Mouse (Mus musculus) limb, embryonic 10.5 days (tissue): ENCODE data around the gene Slc7a10. TPM values are rescaled to one million over a fixed set of nuclear protein-coding genes. Genes with fewer than 3 reads are reported as not detected.
A peak's percentile ranks its signal among the peaks of the same experiment; 100 is the strongest.

Experiments
- DNase-seq: peaks from one replicate; pipeline ENCODE4 v3.0.0-alpha.2; 2017; ENCODE audit warnings: low spot score
- H3K27ac ChIP-seq: fragments of 300-500 bp; sonication (generic); 2 replicates; pipeline ENCODE4 v1.5.1; 2016; ENCODE audit warnings: mild to moderate bottlenecking
- H3K27me3 ChIP-seq: fragments of 300-500 bp; sonication (generic); 2 replicates; pipeline ENCODE4 v1.6.1; 2016; ENCODE audit warnings: low read depth, mild to moderate bottlenecking; ENCODE audit not compliant: poor library complexity, severe bottlenecking
- H3K36me3 ChIP-seq: fragments of 300-500 bp; sonication (generic); 2 replicates; pipeline ENCODE4 v1.6.1; 2016; ENCODE audit warnings: mild to moderate bottlenecking, moderate library complexity
- H3K4me1 ChIP-seq: fragments of 300-500 bp; sonication (generic); 2 replicates; pipeline ENCODE4 v1.6.1; 2016
- H3K4me3 ChIP-seq: fragments of 300-500 bp; sonication (generic); 2 replicates; pipeline ENCODE4 v1.5.1; 2016; ENCODE audit warnings: mild to moderate bottlenecking, moderate library complexity
- H3K9me3 ChIP-seq: fragments of 300-500 bp; sonication (generic); replicated peaks from 2 replicates; pipeline ENCODE4 v1.6.1; 2016; ENCODE audit warnings: mild to moderate bottlenecking
- WGBS: fragments of 180-500 bp; shearing (Covaris S2); methylation state at CpG from one replicate; pipeline ENCODE4 v1.1.7; 2016; 5-methylcytosine and 5-hydroxymethylcytosine counted together
- polyA plus RNA-seq: library from polyadenylated mRNA; unstranded; fragments of >200 nt; fragmentation: Nextera tagmentation; extraction: Ambion mirVana; gene quantifications from 2 replicates; pipeline ENCODE4 v1.2.1, GENCODE M21; 2016

The Slc7a10 gene
- 0.31 TPM in 1 of 2 replicates, not detected in the other for polyA plus RNA-seq

GRCm38 (mm10) chr7:35185889-35186569, at the start of gene Slc7a10:
Gene Slc7a10 (plus strand): TSS chr7:35186385.
- peak; percentile 54 for DNase-seq
- H3K27ac ChIP-seq = peak within 1 kb of the TSS; percentile 37
- no peaks in the 10 kb centered on the region for H3K36me3 ChIP-seq
- under 1% methylated on average over 43 of the region's 43 CpGs for WGBS
- H3K9me3 ChIP-seq = no peaks in the 10 kb centered on the region
- peaks cover 65% of the 10 kb centered on the region for H3K27me3 ChIP-seq
- H3K4me1 ChIP-seq = peaks cover 36% of the 10 kb centered on the region
- peak within 1 kb of the TSS; percentile 50 for H3K4me3 ChIP-seq

DNA sequence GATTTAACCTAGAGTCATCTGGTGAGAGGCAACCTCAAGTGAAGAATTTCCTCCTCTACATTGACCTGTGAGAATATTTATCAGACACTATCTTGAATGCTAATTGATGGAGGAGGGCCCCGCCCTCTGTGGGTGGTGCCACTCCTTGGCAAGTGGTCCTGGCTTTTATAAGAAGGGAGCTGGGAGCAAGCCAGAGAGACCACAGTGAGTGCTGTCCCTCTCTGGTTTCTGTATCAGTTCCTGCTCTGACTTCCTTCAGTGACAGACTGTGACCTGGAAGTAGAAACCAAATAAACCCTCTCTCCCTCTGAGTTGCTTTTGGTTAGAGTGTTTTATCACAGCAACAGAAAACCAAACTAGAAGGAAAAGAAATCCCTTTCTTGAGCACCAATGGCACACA, 48.7 kb upstream of the Slc7a10 start:
- Histone ChIP-seq H3K4me3 (no peak overlapping the region), H3K27ac (no peak overlapping the region), H3K9me3 (no peaks in the 10 kb centered on the region), H3K36me3 (no peaks in the 10 kb centered on the region), H3K27me3 (peaks cover 12% of the 10 kb centered on the region), H3K4me1 (peaks cover 21% of the 10 kb centered on the region)
- DNase-seq = no peak
- 80% methylated on average over 1 of the region's 1 CpGs for WGBS

- H3K4me1 ChIP-seq = peaks cover 24% of the 10 kb centered on the region
- H3K27me3 ChIP-seq = peaks cover 12% of the 10 kb centered on the region
- DNase-seq = no peak
- no peak overlapping the region for H3K27ac ChIP-seq
- H3K4me3 ChIP-seq = no peak overlapping the region
- no peaks in the 10 kb centered on the region for H3K9me3 ChIP-seq
- 75% methylated on average over 4 of the region's 4 CpGs for WGBS
- H3K36me3 ChIP-seq = no peaks in the 10 kb centered on the region
Observed at GRCm38 (mm10) chr7:35138481-35138880, 47.7 kb upstream of the Slc7a10 start.

GRCm38 (mm10) chr7:35139880-35140279, 46.3 kb upstream of the Slc7a10 start:
- no peak for DNase-seq
- peaks cover 33% of the 10 kb centered on the region for H3K4me1 ChIP-seq
- H3K36me3 ChIP-seq = no peaks in the 10 kb centered on the region
- no peak overlapping the region for H3K4me3 ChIP-seq
- WGBS = 94% methylated on average over 5 of the region's 5 CpGs
- H3K9me3 ChIP-seq = no peaks in the 10 kb centered on the region
- H3K27ac ChIP-seq = no peak overlapping the region
- peaks cover 8% of the 10 kb centered on the region for H3K27me3 ChIP-seq

- no peak overlapping the region for H3K4me3 ChIP-seq
- WGBS = 84% methylated on average over 5 of the region's 5 CpGs
- DNase-seq = no peak
- H3K27ac ChIP-seq = peak overlapping the region; percentile 50; the same call in 1 of the 2 replicates
- no peaks in the 10 kb centered on the region for H3K27me3 ChIP-seq
- no peaks in the 10 kb centered on the region for H3K9me3 ChIP-seq
- no peaks in the 10 kb centered on the region for H3K36me3 ChIP-seq
- H3K4me1 ChIP-seq = peaks cover 33% of the 10 kb centered on the region
Observed at GRCm38 (mm10) chr7:35141519-35141918, 44.7 kb upstream of the Slc7a10 start.

GRCm38 (mm10) chr7:35142522-35142921, 43.7 kb upstream of the Slc7a10 start:
- WGBS = 81% methylated on average over 8 of the region's 8 CpGs
- Histone ChIP-seq H3K27me3 (no peaks in the 10 kb centered on the region), H3K9me3 (no peaks in the 10 kb centered on the region), H3K4me3 (no peak overlapping the region), H3K27ac (no peak overlapping the region), H3K4me1 (peaks cover 34% of the 10 kb centered on the region), H3K36me3 (no peaks in the 10 kb centered on the region)
- no peak for DNase-seq

- no peak for DNase-seq
- H3K27ac ChIP-seq = peak overlapping the region; percentile 6; the same call in 1 of the 2 replicates
- WGBS = 64% methylated on average over 6 of the region's 6 CpGs
- H3K36me3 ChIP-seq = no peaks in the 10 kb centered on the region
- H3K4me3 ChIP-seq = no peak overlapping the region
- H3K4me1 ChIP-seq = peaks cover 34% of the 10 kb centered on the region
- H3K27me3 ChIP-seq = no peaks in the 10 kb centered on the region
- H3K9me3 ChIP-seq = no peaks in the 10 kb centered on the region
Observed at GRCm38 (mm10) chr7:35143864-35144618, 42.1 kb upstream of the Slc7a10 start.

DNA sequence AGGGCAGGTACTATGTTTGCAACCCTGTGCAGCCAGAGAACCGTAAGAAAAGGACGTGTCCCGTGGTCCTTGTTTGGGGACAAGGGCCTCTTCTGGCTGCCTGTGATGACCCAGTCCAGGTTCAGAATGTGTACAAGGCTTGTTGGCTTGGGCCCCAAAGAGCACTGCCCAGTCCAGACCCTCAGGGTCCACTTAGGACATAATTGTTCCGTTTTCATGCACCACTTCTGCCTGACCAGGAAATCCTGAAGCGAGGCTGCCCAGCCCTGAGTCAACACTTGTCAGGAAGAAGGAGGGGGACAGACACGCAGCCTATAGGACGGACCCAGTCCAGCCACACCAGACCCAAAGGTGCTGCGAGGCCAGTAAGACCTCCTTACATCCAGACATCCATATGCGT, 41.1 kb upstream of the Slc7a10 start:
- H3K36me3 ChIP-seq = no peaks in the 10 kb centered on the region
- no peak for DNase-seq
- no peaks in the 10 kb centered on the region for H3K27me3 ChIP-seq
- no peaks in the 10 kb centered on the region for H3K9me3 ChIP-seq
- 83% methylated on average over 9 of the region's 9 CpGs for whole genome bisulfite sequencing
- H3K4me3 ChIP-seq = no peak overlapping the region
- H3K27ac ChIP-seq = no peak overlapping the region
- H3K4me1 ChIP-seq = peaks cover 42% of the 10 kb centered on the region

DNA sequence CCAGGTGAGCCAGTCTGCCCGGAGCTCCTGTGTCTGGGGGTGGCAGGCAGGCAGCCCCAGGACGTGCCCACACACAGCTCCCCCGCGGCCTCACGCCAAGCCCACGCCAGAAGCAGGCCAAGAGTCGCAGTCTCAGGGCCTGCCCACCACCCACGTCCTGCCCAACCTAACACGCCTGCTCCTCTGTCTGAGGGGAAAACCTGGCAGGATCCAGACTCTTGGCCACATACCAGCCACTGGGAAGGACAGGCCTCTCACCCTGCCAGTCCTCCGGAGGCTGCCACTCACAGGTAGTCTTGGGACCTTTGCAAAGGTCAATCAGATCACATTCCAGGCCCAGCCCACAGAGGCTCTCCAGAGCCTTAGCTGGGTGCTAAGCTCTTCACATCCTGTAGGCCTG, 39.9 kb upstream of the Slc7a10 start:
- Histone ChIP-seq H3K4me3 (no peak overlapping the region), H3K9me3 (no peaks in the 10 kb centered on the region), H3K36me3 (no peaks in the 10 kb centered on the region), H3K27ac (peak overlapping the region; percentile 17; the same call in 1 of the 2 replicates), H3K4me1 (peaks cover 38% of the 10 kb centered on the region), H3K27me3 (no peaks in the 10 kb centered on the region)
- DNase-seq = no peak
- 88% methylated on average over 10 of the region's 10 CpGs for WGBS

DNA sequence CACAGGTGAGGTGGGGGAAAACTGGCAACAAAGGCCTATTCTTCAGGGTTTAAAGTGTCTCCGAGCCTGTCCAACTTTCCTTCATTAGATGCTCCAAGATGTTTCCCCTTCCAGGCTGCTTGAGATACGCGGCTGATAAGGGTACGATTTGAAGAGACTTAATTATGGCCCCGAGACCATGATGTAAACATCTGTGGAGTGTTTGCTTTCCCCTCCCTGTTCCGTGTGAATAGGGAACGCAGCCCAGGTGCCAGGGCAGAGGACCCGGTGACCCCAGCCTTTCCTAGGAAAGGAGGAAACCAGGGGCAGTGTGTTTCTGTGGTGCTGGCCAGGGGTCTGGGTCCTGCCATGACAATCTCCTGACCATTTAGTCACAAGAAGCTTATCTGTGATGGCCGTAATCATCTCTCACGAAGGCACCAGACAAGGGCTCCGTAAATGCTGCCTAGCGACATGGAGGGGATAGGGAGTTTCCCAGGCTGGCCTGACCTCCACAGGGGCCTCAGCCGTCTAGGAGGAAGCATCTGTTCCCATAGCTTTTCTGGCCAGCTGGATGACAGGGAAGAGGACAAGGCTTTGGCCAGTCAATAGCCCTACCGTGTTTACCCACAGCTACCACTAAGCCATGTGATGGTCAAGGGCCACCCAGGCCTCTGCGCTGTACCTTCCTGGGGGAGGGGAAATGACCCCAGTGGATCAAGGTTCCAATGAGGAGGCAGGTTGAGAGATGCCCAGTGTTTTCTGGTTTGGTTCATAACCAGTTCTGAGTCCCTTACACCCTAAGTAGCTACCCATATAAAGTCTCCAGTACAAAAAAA, 36.4 kb upstream of the Slc7a10 start:
- DNase-seq = no peak
- WGBS = 56% methylated on average over 15 of the region's 15 CpGs

GRCm38 (mm10) chr7:35150860-35151259, 35.3 kb upstream of the Slc7a10 start:
- DNase-seq = no peak
- Histone ChIP-seq H3K27me3 (no peaks in the 10 kb centered on the region; the same call in 1 of the 2 replicates), H3K9me3 (no peaks in the 10 kb centered on the region), H3K36me3 (no peaks in the 10 kb centered on the region), H3K4me1 (peaks cover 20% of the 10 kb centered on the region), H3K27ac (no peak overlapping the region), H3K4me3 (no peak overlapping the region)
- WGBS = 79% methylated on average over 5 of the region's 5 CpGs

More for the DNA sequence above, 36.4 kb upstream of the Slc7a10 start:
- peaks cover 20% of the 10 kb centered on the region for H3K4me1 ChIP-seq
- H3K4me3 ChIP-seq = no peak overlapping the region
- H3K9me3 ChIP-seq = no peaks in the 10 kb centered on the region
- H3K36me3 ChIP-seq = no peaks in the 10 kb centered on the region
- 0 out of 2 replicates have a peak overlapping the region, but pooled peaks have one; percentile 22 for H3K27ac ChIP-seq
- no peaks in the 10 kb centered on the region for H3K27me3 ChIP-seq

DNA sequence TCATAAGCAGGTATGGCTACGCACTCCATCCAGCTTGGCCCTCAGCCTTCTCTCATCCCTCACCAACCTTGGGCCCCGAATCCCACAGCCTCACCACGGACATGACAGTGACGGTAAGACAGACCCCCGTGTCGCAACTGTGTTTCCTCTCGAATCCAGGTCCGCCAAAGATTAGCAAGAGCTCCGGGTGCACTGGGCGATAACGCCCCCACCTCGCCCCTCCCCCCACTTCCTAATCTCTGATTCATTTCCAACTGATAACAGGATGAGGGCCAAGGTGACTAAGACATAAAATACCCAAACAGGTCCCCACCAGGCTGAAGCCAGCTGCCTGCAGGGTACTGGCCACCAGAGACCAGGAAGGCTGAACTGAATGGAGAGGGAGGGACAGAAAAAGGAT, 31.7 kb upstream of the Slc7a10 start:
- Histone ChIP-seq H3K27me3 (no peaks in the 10 kb centered on the region; the same call in 1 of the 2 replicates), H3K36me3 (no peaks in the 10 kb centered on the region), H3K4me3 (no peak overlapping the region), H3K4me1 (peaks cover 12% of the 10 kb centered on the region), H3K9me3 (no peaks in the 10 kb centered on the region), H3K27ac (no peak overlapping the region)
- WGBS = 84% methylated on average over 12 of the region's 12 CpGs
- no peak for DNase-seq
